Mouse (Mus musculus) small intestine, adult 2 months (tissue): ENCODE results near the gene Gfy.

Source experiments
- CTCF ChIP-seq: fragments of 200-500 bp; IDR thresholded peaks from 2 replicates; pipeline ENCODE4 v1.5.1; 2012; ENCODE audit warnings: low read depth, mild to moderate bottlenecking, control low read depth, inconsistent platforms, low read length, moderate library complexity, mixed read lengths; ENCODE audit not compliant: insufficient replicate concordance, insufficient read length; ENCODE audit errors: extremely low read depth
- POLR2A ChIP-seq: fragments of 200-500 bp; IDR thresholded peaks from 2 replicates; pipeline ENCODE4 v1.6.1; 2012; ENCODE audit warnings: low read depth, mild to moderate bottlenecking, control low read depth, inconsistent platforms, low read length, moderate library complexity

DNA sequence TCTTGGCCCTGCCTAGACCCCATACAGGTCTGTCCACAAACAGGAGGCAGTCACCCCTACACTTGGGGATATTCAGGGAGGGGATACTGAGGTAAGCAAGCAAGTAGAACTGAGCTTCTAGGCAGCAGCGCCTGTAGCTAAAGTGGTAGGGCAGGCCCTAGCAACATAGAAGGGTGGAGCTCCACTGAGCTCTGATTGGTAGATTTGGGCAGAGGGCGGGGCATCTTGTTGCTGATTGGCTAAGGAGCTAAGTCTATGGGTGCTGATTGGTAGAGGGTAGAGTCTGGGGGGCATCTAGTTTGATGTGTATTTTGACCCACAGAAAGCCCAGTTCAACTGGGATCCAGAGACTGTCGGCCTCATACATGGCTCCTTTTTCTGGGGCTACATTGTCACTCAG, 9.9 kb downstream of the Gfy start:
- TF ChIP-seq POLR2A (no peak), CTCF (no peak)
